Mouse (Mus musculus) ZHBTc4 (cell line): ENCODE measurements around the gene Ttc34.
A peak's percentile ranks its signal among the peaks of the same experiment; 100 is the strongest.

Experiments
- DNase-seq: peaks from one replicate; pipeline ENCODE4 v3.0.0-alpha.2; 2011; ENCODE audit warnings: low read depth, low spot score

The Ttc34 gene

DNA sequence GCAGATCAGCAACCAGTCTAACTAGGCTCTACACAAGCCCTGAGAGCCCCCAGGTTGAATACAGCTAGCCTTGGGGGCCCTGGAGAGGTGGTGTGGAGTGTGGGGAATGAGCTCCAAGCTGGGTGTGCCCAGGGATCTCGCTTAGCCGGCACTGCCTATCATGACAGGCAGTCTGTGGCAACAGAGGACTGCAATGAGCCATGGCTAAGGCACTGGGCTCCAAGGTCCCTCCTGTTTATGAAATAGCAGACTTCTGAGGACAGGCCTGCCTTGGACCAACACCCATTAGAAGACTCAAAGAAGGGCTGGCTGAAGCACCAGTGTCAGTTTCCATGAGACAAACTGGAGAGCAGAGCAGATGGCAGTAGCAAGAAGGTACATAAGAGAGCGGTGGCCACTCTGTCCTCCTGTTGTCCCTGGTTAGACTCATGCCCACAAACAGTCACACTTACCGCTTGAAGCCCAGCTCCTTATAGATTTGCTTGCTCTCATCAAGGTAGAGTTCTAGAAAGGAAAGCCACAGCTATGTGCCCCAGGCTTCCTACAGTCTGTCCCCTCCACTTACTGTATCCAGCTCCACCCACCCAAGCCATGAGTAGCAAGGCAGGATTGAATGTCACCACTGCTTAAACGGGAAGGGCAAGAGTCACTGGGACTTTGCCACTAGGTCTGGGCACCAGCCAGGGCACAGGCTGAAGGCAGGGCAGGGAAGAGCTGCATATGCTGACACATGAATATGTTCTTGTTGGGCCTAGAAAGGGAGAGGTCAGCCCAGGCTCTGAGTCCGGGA, 60.6 kb downstream of the Ttc34 start:
- no peak for DNase-seq

DNA sequence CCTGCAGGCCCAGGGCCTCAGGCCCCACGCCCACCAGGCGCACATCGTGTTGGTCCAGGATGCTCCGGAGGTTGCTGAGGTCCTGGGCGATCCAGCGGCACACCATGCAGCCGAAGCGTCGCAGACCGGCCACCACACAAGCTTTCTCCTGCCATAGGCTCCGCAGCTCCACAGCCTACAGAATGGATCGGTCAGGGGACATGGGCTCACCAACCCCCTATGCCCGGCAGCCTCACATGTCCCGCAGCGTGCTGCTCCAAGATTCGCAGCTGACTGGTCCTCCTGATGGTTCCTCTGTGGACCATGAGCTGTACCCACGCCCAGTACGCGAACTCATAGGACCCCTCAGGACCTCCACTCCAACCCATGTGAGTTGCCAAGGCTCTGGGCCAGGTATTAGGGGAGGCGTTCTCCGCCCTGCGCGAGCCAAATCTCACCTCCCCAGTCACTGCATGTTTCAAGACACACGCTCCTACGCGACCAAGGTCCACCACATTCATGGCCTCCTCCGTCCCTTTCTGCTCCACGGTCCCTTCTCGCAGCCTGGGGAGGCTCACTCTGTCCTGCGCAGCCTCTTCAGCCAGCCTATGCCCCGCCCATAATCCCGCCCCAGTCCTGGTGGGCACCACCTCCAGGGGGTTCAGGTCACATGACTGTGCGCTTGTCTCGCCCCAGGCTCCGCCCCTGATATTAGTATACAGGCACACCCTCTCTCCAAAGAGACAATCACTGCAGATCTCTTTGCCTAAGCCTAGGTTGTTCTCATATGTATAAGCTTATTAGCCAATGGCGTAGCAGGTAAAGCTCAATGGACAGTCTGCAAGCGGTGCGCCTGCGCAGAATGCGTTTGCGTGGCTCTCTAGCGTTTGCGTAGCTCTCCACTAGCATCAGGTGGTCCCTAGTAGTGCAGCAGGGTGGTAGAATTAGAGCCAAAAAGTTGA, 61.5 kb downstream of the Ttc34 start, which contains the start of gene Fam213b:
Gene Fam213b (minus strand): TSS at position 630 of the 941 bp plus-strand sequence.
- DNase-seq, result peak; percentile 95

DNA sequence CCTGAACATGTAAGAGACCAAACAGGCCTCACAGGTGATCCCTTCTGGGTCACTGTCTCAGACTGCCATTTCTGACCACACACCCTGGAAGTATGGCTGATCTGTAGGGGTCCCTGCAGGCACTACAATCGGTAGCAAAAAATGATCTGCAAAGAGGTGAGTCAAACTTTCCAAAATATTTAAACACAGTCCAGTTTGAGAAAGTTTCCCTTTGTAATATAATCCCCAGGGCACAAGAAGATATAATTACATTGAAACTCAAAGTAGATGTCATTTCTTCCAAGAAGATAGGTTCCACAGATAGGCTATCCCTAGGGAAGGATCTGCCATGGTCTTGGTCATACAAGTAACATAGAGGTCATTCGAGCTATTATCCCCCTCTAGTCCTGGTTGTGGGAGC, 65.1 kb downstream of the Ttc34 start:
- DNase-seq, result no peak

DNA sequence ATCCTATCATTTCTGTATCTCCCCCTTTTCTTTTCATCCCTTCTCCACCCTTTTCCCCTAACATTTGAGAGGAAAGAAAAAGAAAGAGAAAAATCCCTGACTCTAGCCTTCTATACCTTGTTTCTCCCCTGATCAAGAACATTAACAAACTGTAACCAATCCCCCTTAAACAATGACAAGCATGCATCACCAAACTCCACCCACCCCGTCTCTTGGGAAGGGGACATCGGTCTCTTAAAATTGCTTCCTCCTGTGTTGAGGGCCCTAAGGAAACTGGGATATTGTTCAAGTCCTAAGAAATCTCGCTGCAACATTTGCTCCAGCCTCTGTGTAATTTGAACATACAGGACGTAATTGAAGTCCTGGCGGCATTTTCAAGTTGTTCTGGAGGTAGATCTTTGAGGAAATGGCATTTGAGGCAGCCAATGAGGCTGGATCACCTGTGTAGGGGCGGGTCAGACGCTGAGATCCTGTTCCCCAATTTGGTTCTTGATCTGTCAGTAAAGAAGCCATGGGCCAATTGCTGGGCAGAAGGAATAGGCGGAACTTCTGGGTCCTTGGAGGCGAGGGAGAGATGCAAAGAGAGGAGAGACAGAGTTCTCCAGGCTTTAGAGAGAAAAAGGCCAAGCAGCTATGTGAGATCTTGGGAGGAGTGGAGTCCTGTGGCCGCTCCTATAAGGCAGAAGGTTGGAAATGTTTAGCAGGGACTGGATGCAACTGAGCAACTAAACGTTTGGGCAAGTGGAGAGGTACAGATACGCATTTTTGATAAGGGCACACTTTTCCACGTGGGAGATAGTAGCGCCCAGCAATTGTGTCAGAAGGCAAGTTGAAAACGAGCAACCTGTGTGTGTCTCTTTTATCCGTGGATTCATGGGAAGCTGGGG, 67.2 kb downstream of the Ttc34 start:
- DNase-seq, result peak; percentile 95

DNA sequence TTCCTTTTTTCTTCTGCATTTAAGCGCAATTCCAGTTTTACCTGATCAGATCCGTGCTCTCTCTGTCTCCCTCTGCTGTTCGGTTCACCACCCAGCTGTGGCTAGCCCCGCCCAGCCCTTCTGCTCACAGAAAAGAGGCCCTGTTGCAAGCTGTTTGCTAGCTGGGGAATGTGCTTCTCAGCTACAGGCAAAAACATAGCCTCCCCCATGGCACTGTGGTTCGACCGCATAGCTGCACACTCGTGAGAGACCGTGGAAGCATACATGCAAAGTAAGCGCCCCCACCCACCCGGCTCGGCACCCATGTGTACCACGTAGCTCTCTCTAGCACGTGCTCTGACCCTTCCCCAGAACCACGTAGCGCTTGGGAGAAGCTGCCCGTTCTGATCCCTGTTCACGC, 70.6 kb downstream of the Ttc34 start:
- DNase-seq, result peak; percentile 87

DNA sequence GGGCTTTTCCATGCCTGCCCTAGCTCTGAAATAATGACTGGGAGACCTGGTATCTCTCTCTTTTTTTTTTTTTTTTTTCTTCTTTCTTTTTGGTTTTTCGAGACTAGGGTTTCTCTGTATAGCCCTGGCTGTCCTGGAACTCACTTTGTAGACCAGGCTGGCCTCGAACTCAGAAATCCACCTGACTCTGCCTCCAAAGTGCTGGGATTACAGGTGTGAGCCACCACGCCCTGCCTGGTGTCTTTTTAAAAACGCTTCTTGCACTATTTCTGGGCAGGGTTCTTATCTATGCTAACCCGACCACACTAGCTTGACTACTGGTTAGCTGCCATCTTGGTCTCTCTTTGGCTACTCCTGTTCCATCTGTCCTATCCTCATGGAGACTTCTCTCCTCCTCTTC, 71.2 kb downstream of the Ttc34 start:
- no peak for DNase-seq

DNA sequence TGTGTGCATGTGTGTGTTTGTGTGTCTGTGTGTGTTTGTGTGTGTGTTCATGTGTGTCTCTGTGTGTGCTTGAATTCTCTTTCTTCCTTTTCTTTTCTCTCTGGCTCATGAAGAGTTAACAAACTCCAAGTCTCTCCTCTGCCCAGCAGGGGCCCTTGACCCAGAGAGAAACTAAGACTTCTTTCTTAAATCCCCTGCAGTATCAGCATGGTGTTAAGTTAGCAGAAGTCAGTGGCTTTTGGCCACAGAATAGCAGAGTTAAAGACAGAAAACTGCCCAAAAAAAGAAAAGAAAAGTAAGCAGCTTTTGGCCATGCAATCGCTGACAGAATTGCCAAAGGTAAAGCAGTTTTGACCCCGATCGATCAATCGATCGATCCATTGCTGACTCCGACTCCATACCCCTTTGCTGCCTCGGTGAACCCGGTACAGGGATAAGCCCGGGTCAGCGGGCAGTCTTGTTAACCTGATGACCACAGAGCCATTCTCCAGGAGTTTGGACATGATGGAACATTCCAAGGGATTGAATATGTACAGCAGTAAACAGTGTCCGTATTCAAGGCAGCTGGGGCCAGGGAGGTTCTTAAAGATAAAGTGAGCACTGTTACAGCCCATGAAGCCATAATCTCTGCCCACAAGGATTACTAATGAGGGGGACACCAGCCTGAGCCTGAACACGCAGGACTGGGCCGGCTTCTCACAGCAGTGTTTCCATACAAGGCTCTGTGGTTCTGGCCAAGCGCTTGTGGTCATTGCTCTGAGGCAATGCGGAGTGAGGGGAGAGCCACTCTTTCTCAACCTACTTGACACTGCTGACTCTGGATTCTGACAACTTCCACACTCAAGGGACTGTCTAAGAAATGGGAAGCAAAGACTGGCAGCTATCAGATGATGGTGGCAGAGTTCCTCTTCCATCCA, 73.6 kb downstream of the Ttc34 start:
- DNase-seq, result no peak

DNA sequence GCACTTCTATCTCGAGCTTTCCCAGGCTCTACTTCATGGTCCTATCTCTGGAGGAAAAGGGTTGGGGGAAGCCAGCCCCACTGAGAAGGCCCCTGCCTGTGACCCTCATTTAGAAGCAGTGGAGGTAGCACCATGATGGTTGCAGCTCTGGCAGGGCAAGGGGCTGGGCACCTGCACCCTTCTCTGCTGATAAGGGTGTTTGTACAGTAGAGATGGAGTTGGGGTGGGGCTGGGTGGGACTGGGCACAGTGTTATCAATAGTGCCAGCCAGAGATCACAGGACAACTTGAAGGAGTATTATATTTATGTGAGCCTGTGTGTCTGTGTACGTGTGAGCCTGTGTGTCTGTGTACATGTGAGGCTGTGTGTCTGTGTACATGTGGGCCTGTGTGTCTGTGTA, 74.4 kb downstream of the Ttc34 start:
- no peak for DNase-seq

DNA sequence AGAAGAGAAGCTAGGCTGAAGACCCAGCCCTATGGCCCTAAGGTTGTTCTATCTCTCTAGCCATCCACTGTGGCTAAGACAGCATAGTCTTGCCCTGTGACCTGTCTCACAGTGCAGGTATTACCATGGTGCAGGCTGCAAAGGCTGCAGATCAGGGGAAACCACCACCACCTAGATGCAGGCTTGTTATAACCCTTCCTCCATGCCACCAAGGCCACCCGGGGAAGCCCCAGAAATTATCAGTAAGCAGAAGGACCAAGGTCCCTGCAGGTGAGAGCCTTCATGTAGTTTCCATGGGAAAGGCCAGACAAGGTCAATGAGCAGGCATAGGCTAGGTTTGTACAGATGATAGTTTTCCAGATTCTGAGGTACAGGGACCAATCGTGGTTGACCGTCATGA, 76.6 kb downstream of the Ttc34 start:
- no peak for DNase-seq

DNA sequence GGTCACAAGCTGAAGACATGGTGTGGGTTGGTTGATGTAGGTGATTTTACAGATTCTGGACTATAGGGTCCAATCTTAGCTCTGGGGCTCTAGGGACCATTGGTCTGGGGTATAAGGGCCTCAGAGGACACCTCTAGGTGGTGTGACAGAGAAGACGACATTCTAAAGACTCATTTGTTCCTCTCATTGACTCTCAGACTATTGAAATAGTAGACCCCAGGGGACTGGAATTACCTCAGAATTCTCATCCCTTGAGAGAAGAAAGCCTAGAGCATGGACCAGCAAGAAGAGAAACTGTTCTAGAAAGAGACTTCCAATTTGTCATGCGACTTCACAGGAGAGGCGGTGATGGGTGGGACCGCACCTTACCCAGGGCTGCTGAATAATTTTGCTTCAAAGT, 77.0 kb downstream of the Ttc34 start:
- no peak for DNase-seq

DNA sequence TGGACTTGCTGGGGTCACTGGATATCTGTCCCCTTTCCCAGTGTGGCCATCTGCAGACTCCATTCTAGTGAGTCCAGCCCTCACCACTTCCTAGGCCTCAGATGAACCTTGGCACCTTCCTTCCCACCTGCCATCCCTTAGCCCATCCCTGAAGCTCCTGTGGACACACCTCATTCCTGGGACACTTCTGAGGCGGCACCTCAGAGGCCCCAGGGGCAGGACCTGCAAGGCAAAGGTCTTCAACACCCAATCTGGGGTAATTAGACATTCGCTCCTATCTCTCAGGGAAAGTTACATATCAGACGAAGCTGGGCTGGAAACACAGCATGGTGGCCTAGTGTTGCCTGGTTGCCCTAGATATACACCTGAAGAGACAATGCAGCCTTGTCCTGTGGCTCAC, 77.4 kb downstream of the Ttc34 start:
- no peak for DNase-seq

DNA sequence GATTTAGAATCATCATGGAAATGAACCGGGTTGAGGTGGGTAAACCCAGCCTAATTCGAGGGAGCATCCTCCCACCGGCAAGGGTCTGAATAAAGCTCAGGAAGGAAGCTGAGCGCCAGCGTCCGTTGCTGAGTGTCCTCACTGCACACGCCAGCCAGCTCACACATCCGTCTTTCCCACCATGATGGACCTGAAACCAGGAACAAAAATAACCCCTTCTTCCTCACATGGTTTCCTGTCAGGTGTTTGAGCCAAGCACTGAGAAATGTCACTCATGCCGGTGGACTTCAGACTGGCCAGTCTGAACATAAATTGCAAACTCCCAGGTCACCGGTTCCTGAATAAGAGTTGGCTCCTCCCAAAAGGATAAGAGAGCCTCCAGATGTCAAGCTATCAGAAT, 78.0 kb downstream of the Ttc34 start:
- no peak for DNase-seq

DNA sequence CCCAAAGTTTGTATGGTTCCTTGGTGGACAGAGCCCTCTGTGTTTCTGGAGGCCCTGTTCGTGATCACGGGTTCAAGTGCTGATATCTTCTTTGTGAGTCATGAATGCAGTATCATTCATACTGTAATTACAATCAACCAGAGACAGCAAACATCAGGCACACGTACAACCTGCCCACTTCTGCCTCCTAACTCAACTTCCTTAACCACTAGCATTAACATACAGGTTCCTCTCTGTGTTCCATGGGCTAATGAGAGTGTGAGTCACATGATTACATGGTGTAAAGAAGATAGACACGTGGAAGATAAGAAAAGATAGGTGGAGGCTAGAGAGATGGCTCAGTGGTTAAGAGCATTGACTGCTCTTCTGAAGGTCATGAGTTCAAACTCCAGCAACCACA, 79.4 kb downstream of the Ttc34 start:
- DNase-seq, result no peak
